Mouse (Mus musculus) forebrain, embryonic 13.5 days (tissue): ENCODE measurements around the gene Erbb3. TPM values are rescaled to one million over a fixed set of nuclear protein-coding genes. Genes with fewer than 3 reads are reported as not detected.
"Not testable (repeated sequence)": the region's sequence is repeated elsewhere in the genome, so short reads cannot be mapped to it uniquely, and the experiment has no call there.

ENCODE experiments used
- ATAC-seq: fragments of 200-750 bp; cut with Nextera tagmentation; 2 replicates; pipeline ENCODE4 v1.8.0; 2017
- H3K27ac ChIP-seq: fragments of 300-500 bp; sonication (generic); 2 replicates; pipeline ENCODE4 v1.5.1; 2015; ENCODE audit warnings: inconsistent platforms, mild to moderate bottlenecking, moderate library complexity
- H3K27me3 ChIP-seq: fragments of 300-500 bp; sonication (generic); 2 replicates; pipeline ENCODE4 v1.6.1; 2015; ENCODE audit warnings: mild to moderate bottlenecking, inconsistent platforms
- H3K36me3 ChIP-seq: fragments of 300-500 bp; sonication (generic); 2 replicates; pipeline ENCODE4 v1.6.1; 2015; ENCODE audit warnings: mild to moderate bottlenecking, inconsistent platforms; ENCODE audit not compliant: poor library complexity, severe bottlenecking
- H3K4me1 ChIP-seq: fragments of 300-500 bp; sonication (generic); 2 replicates; pipeline ENCODE4 v1.6.1; 2015; ENCODE audit warnings: inconsistent platforms
- H3K4me2 ChIP-seq: fragments of 300-500 bp; sonication (generic); 2 replicates; pipeline ENCODE4 v1.6.1; 2015; ENCODE audit warnings: inconsistent platforms, mild to moderate bottlenecking, moderate library complexity
- H3K4me3 ChIP-seq: fragments of 300-500 bp; sonication (generic); 2 replicates; pipeline ENCODE4 v1.5.1; 2015; ENCODE audit warnings: mild to moderate bottlenecking, inconsistent platforms
- H3K9ac ChIP-seq: fragments of 300-500 bp; sonication (generic); 2 replicates; pipeline ENCODE4 v1.6.1; 2015; ENCODE audit warnings: mild to moderate bottlenecking, inconsistent platforms
- H3K9me3 ChIP-seq: fragments of 300-500 bp; sonication (generic); replicated peaks from 2 replicates; pipeline ENCODE4 v1.6.1; 2016; ENCODE audit warnings: inconsistent platforms
- WGBS: fragments of 180-500 bp; shearing (Covaris S2); methylation state at CpG from one replicate; pipeline ENCODE4 v1.1.7; 2015; 5-methylcytosine and 5-hydroxymethylcytosine counted together
- polyA plus RNA-seq: library from polyadenylated mRNA; unstranded; fragments of >200 nt; fragmentation: Nextera tagmentation; extraction: Ambion mirVana; gene quantifications from 2 replicates; pipeline ENCODE4 v1.2.1, GENCODE M21; 2015

The Erbb3 gene
- polyA plus RNA-seq, 1 experiment from 2014 or later: 0.12 TPM

- peak; percentile 91 for ATAC-seq
- Histone ChIP-seq H3K9me3 (no peaks in the 10 kb centered on the region), H3K9ac (peak within 1 kb of the TSS; percentile 94), H3K4me1 (peaks cover 16% of the 10 kb centered on the region), H3K4me3 (peak within 1 kb of the TSS; percentile 77), H3K27me3 (no peaks in the 10 kb centered on the region), H3K4me2 (peak within 1 kb of the TSS; percentile 89), H3K36me3 (peaks cover 16% of the 10 kb centered on the region), H3K27ac (peak within 1 kb of the TSS; percentile 95)
- WGBS: under 1% methylated on average over 31 of the region's 31 CpGs
These were observed 40.3 kb downstream of the Erbb3 start, which contains the start of gene Rpl41 for GRCm38 (mm10) chr10:128548947-128549681. TSS of gene Rpl41 (minus strand) at chr10:128549305.

- peak overlapping the region; percentile 77 for H3K4me3 ChIP-seq
- H3K27ac ChIP-seq: peak overlapping the region; percentile 95
- peaks cover 21% of the 10 kb centered on the region for H3K4me1 ChIP-seq
- ATAC-seq, H3K9me3 ChIP-seq, H3K27me3 ChIP-seq: not testable (repeated sequence)
- peak overlapping the region; percentile 94 for H3K9ac ChIP-seq
- peaks cover 25% of the 10 kb centered on the region for H3K36me3 ChIP-seq
- H3K4me2 ChIP-seq: peak overlapping the region; percentile 89
- WGBS: under 1% methylated on average over 29 of the region's 30 CpGs
These were observed 41.2 kb downstream of the Erbb3 start for GRCm38 (mm10) chr10:128548051-128548791.

GRCm38 (mm10) chr10:128547361-128548032 lies 42.0 kb downstream of the Erbb3 start, which contains the start of gene Zc3h10:
TSS of gene Zc3h10 (minus strand) at chr10:128547774.
- Histone ChIP-seq H3K27me3 (no peaks in the 10 kb centered on the region), H3K4me2 (peak within 1 kb of the TSS; percentile 89), H3K27ac (peak within 1 kb of the TSS; percentile 95), H3K4me1 (peaks cover 26% of the 10 kb centered on the region), H3K36me3 (peaks cover 33% of the 10 kb centered on the region), H3K4me3 (peak within 1 kb of the TSS; percentile 77), H3K9ac (peak within 1 kb of the TSS; percentile 94), H3K9me3 (no peaks in the 10 kb centered on the region)
- WGBS: under 1% methylated on average over 39 of the region's 50 CpGs
- peak; percentile 90 for ATAC-seq

GRCm38 (mm10) chr10:128546787-128547186 lies 42.7 kb downstream of the Erbb3 start:
- Histone ChIP-seq H3K9me3 (no peaks in the 10 kb centered on the region), H3K4me1 (peaks cover 26% of the 10 kb centered on the region)
- no peak for ATAC-seq

GRCm38 (mm10) chr10:128546361-128546760 lies 43.1 kb downstream of the Erbb3 start:
- WGBS: 18% methylated on average over 4 of the region's 4 CpGs
- no peak for ATAC-seq
- no peaks in the 10 kb centered on the region for H3K27me3 ChIP-seq
- peak overlapping the region; percentile 89 for H3K4me2 ChIP-seq
- H3K27ac ChIP-seq: peak overlapping the region; percentile 95; the same call in 1 of the 2 replicates
- H3K9me3 ChIP-seq: no peaks in the 10 kb centered on the region
- H3K4me3 ChIP-seq: peak overlapping the region; percentile 77
- H3K4me1 ChIP-seq: peaks cover 26% of the 10 kb centered on the region
- peaks cover 41% of the 10 kb centered on the region for H3K36me3 ChIP-seq
- H3K9ac ChIP-seq: peak overlapping the region; percentile 94

More at GRCm38 (mm10) chr10:128546787-128547186, 42.7 kb downstream of the Erbb3 start:
- WGBS: 26% methylated on average over 7 of the region's 7 CpGs
- Histone ChIP-seq H3K9ac (peak overlapping the region; percentile 94), H3K36me3 (peaks cover 39% of the 10 kb centered on the region), H3K27me3 (no peaks in the 10 kb centered on the region), H3K4me3 (peak overlapping the region; percentile 77), H3K27ac (peak overlapping the region; percentile 95), H3K4me2 (peak overlapping the region; percentile 89)

- Histone ChIP-seq H3K4me2 (no peak overlapping the region), H3K36me3 (peaks cover 47% of the 10 kb centered on the region), H3K9ac (no peak overlapping the region), H3K4me3 (no peak overlapping the region), H3K27me3 (no peaks in the 10 kb centered on the region), H3K9me3 (no peaks in the 10 kb centered on the region), H3K27ac (no peak overlapping the region), H3K4me1 (peaks cover 26% of the 10 kb centered on the region)
- no peak for ATAC-seq
- 93% methylated on average over 3 of the region's 3 CpGs for WGBS
These were observed 43.9 kb downstream of the Erbb3 start for GRCm38 (mm10) chr10:128545570-128545898.

- no peak overlapping the region for H3K4me3 ChIP-seq
- H3K4me1 ChIP-seq: peaks cover 26% of the 10 kb centered on the region
- no peak overlapping the region for H3K4me2 ChIP-seq
- H3K9me3 ChIP-seq: no peaks in the 10 kb centered on the region
- ATAC-seq: no peak
- no peaks in the 10 kb centered on the region for H3K27me3 ChIP-seq
- no peak overlapping the region for H3K9ac ChIP-seq
- peaks cover 47% of the 10 kb centered on the region for H3K36me3 ChIP-seq
- WGBS: 95% methylated on average over 37 of the region's 37 CpGs
- H3K27ac ChIP-seq: no peak overlapping the region
These were observed 44.5 kb downstream of the Erbb3 start for GRCm38 (mm10) chr10:128544674-128545569.

GRCm38 (mm10) chr10:128544151-128544657 lies 45.2 kb downstream of the Erbb3 start:
- Histone ChIP-seq H3K4me1 (peaks cover 26% of the 10 kb centered on the region), H3K27ac (no peak overlapping the region), H3K27me3 (no peaks in the 10 kb centered on the region), H3K4me2 (no peak overlapping the region), H3K4me3 (no peak overlapping the region), H3K9ac (no peak overlapping the region), H3K9me3 (no peaks in the 10 kb centered on the region), H3K36me3 (peaks cover 47% of the 10 kb centered on the region)
- 97% methylated on average over 15 of the region's 15 CpGs for WGBS
- no peak for ATAC-seq

GRCm38 (mm10) chr10:128543100-128543499 lies 46.4 kb downstream of the Erbb3 start:
- Histone ChIP-seq H3K9ac (no peak overlapping the region), H3K27ac (no peak overlapping the region), H3K4me1 (peaks cover 26% of the 10 kb centered on the region), H3K36me3 (peaks cover 47% of the 10 kb centered on the region), H3K4me2 (no peak overlapping the region), H3K27me3 (no peaks in the 10 kb centered on the region), H3K9me3 (no peaks in the 10 kb centered on the region), H3K4me3 (no peak overlapping the region)
- no peak for ATAC-seq
- 71% methylated on average over 2 of the region's 2 CpGs for WGBS

GRCm38 (mm10) chr10:128538340-128538870 lies 51.0 kb downstream of the Erbb3 start:
- Histone ChIP-seq H3K27me3 (no peaks in the 10 kb centered on the region), H3K9ac (no peak overlapping the region), H3K4me1 (peaks cover 12% of the 10 kb centered on the region; the same call in 1 of the 2 replicates), H3K4me3 (no peak overlapping the region), H3K27ac (no peak overlapping the region), H3K9me3 (no peaks in the 10 kb centered on the region), H3K36me3 (peaks cover 24% of the 10 kb centered on the region), H3K4me2 (no peak overlapping the region)
- WGBS: 80% methylated on average over 1 of the region's 1 CpGs
- no peak for ATAC-seq
